Mouse (Mus musculus): Measurements from ENCODE around the gene Slc44a2. TPM values are rescaled to one million over a fixed set of nuclear protein-coding genes. Genes with fewer than 3 reads are reported as not detected.
"Not testable (repeated sequence)": the region's sequence is repeated elsewhere in the genome, so short reads cannot be mapped to it uniquely, and the experiment has no call there.

Gene Slc44a2
- polyA plus RNA-seq, 1 experiment from 2014 or later: 14.4 TPM

GRCm38 (mm10) chr9:21291022-21291787 is 29.3 kb upstream of the Slc44a2 start, which contains the start of gene Cdkn2d:
Gene Cdkn2d, minus strand, starts transcription at chr9:21291407.
- DNase-seq: peak; percentile 100
- peak; percentile 89 for ATAC-seq
- H3K9ac ChIP-seq (replicated peaks): peak within 1 kb of the TSS; percentile 92
- H3K4me3 ChIP-seq (ENCODE audit: low read depth, low read length): peak within 1 kb of the TSS; percentile 81
- TF ChIP-seq CTCF (IDR thresholded peaks at IDR 0.05; ENCODE audit: low read depth) (peak; percentile 61), EP300 (IDR thresholded peaks at IDR 0.05; ENCODE audit: low read depth) (peak; percentile 80)
- H3K9me3 ChIP-seq (ENCODE audit: low read length): no peaks in the 10 kb centered on the region
- H3K4me1 ChIP-seq (ENCODE audit: insufficient read depth): peaks cover 21% of the 10 kb centered on the region
- peak within 1 kb of the TSS; percentile 84 for H3K4me2 ChIP-seq (ENCODE audit: low read depth, low read length)
- WGBS (ENCODE audit: insufficient replicate concordance): under 1% methylated on average over 44 of the region's 51 CpGs
- H3K27ac ChIP-seq (ENCODE audit: low read depth): peak within 1 kb of the TSS; percentile 95
- peaks cover 10% of the 10 kb centered on the region for H3K36me3 ChIP-seq (replicated peaks; ENCODE audit: insufficient read depth, low read length)
- no peaks in the 10 kb centered on the region for H3K27me3 ChIP-seq (ENCODE audit: insufficient read depth, low read length)

- H3K27me3 ChIP-seq (ENCODE audit: insufficient read depth, low read length); H3K9me3 ChIP-seq (ENCODE audit: low read length); ATAC-seq; DNase-seq: not testable (repeated sequence)
- Histone ChIP-seq H3K4me2 (ENCODE audit: low read depth, low read length) (peak overlapping the region; percentile 68), H3K4me3 (ENCODE audit: low read depth, low read length) (peak overlapping the region; percentile 81), H3K27ac (ENCODE audit: low read depth) (peak overlapping the region; percentile 81), H3K4me1 (ENCODE audit: insufficient read depth) (peaks cover 15% of the 10 kb centered on the region), H3K9ac (replicated peaks) (peak overlapping the region; percentile 71), H3K36me3 (replicated peaks; ENCODE audit: insufficient read depth, low read length) (peaks cover 10% of the 10 kb centered on the region)
- 10% methylated on average over 7 of the region's 7 CpGs for WGBS (ENCODE audit: insufficient replicate concordance)
These were observed 28.6 kb upstream of the Slc44a2 start for GRCm38 (mm10) chr9:21291868-21292267.

GRCm38 (mm10) chr9:21292271-21292670 is 28.2 kb upstream of the Slc44a2 start:
- peaks cover 11% of the 10 kb centered on the region for H3K4me1 ChIP-seq (ENCODE audit: insufficient read depth)
- H3K4me3 ChIP-seq (ENCODE audit: low read depth, low read length): peak overlapping the region; percentile 81
- H3K27ac ChIP-seq (ENCODE audit: low read depth): no peak overlapping the region
- no peak for ATAC-seq
- H3K9me3 ChIP-seq (ENCODE audit: low read length): no peaks in the 10 kb centered on the region
- no peaks in the 10 kb centered on the region for H3K27me3 ChIP-seq (ENCODE audit: insufficient read depth, low read length)
- H3K36me3 ChIP-seq (replicated peaks; ENCODE audit: insufficient read depth, low read length): peaks cover 10% of the 10 kb centered on the region
- DNase-seq: no peak
- H3K4me2 ChIP-seq (ENCODE audit: low read depth, low read length): peak overlapping the region; percentile 68
- H3K9ac ChIP-seq (replicated peaks): peak overlapping the region; percentile 71
- TF ChIP-seq EP300 (IDR thresholded peaks at IDR 0.05; ENCODE audit: low read depth) (no peak), CTCF (IDR thresholded peaks at IDR 0.05; ENCODE audit: low read depth) (no peak)
- 80% methylated on average over 3 of the region's 3 CpGs for WGBS (ENCODE audit: insufficient replicate concordance)

- Histone ChIP-seq H3K36me3 (replicated peaks; ENCODE audit: insufficient read depth, low read length) (no peaks in the 10 kb centered on the region), H3K4me2 (ENCODE audit: low read depth, low read length) (no peak overlapping the region), H3K27ac (ENCODE audit: low read depth) (no peak overlapping the region), H3K4me3 (ENCODE audit: low read depth, low read length) (no peak overlapping the region), H3K4me1 (ENCODE audit: insufficient read depth) (no peaks in the 10 kb centered on the region), H3K9me3 (ENCODE audit: low read length) (no peaks in the 10 kb centered on the region), H3K27me3 (ENCODE audit: insufficient read depth, low read length) (no peaks in the 10 kb centered on the region), H3K9ac (replicated peaks) (no peak overlapping the region)
- DNase-seq: no peak
- TF ChIP-seq CTCF (IDR thresholded peaks at IDR 0.05; ENCODE audit: low read depth) (no peak), EP300 (IDR thresholded peaks at IDR 0.05; ENCODE audit: low read depth) (no peak)
- ATAC-seq: no peak
- 86% methylated on average over 10 of the region's 10 CpGs for WGBS (ENCODE audit: insufficient replicate concordance)
These were observed 21.5 kb upstream of the Slc44a2 start for GRCm38 (mm10) chr9:21299014-21299413.

- no peak for ATAC-seq
- no peaks in the 10 kb centered on the region for H3K9me3 ChIP-seq (ENCODE audit: low read length)
- H3K4me3 ChIP-seq (ENCODE audit: low read depth, low read length): no peak overlapping the region
- WGBS (ENCODE audit: insufficient replicate concordance): 65% methylated on average over 7 of the region's 7 CpGs
- TF ChIP-seq CTCF (IDR thresholded peaks at IDR 0.05; ENCODE audit: low read depth) (no peak), EP300 (IDR thresholded peaks at IDR 0.05; ENCODE audit: low read depth) (no peak)
- H3K4me1 ChIP-seq (ENCODE audit: insufficient read depth): no peaks in the 10 kb centered on the region
- DNase-seq: no peak
- no peak overlapping the region for H3K4me2 ChIP-seq (ENCODE audit: low read depth, low read length)
- no peak overlapping the region for H3K9ac ChIP-seq (replicated peaks)
- no peak overlapping the region for H3K27ac ChIP-seq (ENCODE audit: low read depth)
- no peaks in the 10 kb centered on the region for H3K27me3 ChIP-seq (ENCODE audit: insufficient read depth, low read length)
- H3K36me3 ChIP-seq (replicated peaks; ENCODE audit: insufficient read depth, low read length): no peaks in the 10 kb centered on the region
These were observed 15.4 kb upstream of the Slc44a2 start for GRCm38 (mm10) chr9:21305065-21305464.

GRCm38 (mm10) chr9:21309150-21309741 is 11.3 kb upstream of the Slc44a2 start:
- H3K27ac ChIP-seq (ENCODE audit: low read depth): no peak overlapping the region
- no peak overlapping the region for H3K4me3 ChIP-seq (ENCODE audit: low read depth, low read length)
- H3K36me3 ChIP-seq (replicated peaks; ENCODE audit: insufficient read depth, low read length): no peaks in the 10 kb centered on the region
- 56% methylated on average over 15 of the region's 15 CpGs for WGBS (ENCODE audit: insufficient replicate concordance)
- ATAC-seq: peak; percentile 29; the same call in 1 of the 2 replicates
- peaks cover 3% of the 10 kb centered on the region; the same call in 1 of the 2 replicates for H3K4me1 ChIP-seq (ENCODE audit: insufficient read depth)
- no peak overlapping the region for H3K9ac ChIP-seq (replicated peaks)
- no peak for TF ChIP-seq CTCF (IDR thresholded peaks at IDR 0.05; ENCODE audit: low read depth)
- TF ChIP-seq EP300 (IDR thresholded peaks at IDR 0.05; ENCODE audit: low read depth): no peak
- DNase-seq: no peak
- no peaks in the 10 kb centered on the region for H3K9me3 ChIP-seq (ENCODE audit: low read length)
- H3K4me2 ChIP-seq (ENCODE audit: low read depth, low read length): no peak overlapping the region
- H3K27me3 ChIP-seq (ENCODE audit: insufficient read depth, low read length): peaks cover 13% of the 10 kb centered on the region
